Mouse (Mus musculus) midbrain, embryonic 15.5 days (tissue): ENCODE data around the gene Nyap1. TPM values are rescaled to one million over a fixed set of nuclear protein-coding genes. Genes with fewer than 3 reads are reported as not detected.

Experiments used
- ATAC-seq: fragments of 200-750 bp; cut with Nextera tagmentation; replicated peaks from 2 replicates; pipeline ENCODE4 v1.8.0; 2017; ENCODE audit warnings: moderate TSS enrichment
- H3K27ac ChIP-seq: fragments of 300-500 bp; sonication (generic); 2 replicates; pipeline ENCODE4 v1.5.1; 2015; ENCODE audit warnings: mild to moderate bottlenecking, inconsistent platforms
- H3K27me3 ChIP-seq: fragments of 300-500 bp; sonication (generic); replicated peaks from 2 replicates; pipeline ENCODE4 v1.6.1; 2015; ENCODE audit warnings: inconsistent platforms
- H3K36me3 ChIP-seq: fragments of 300-500 bp; sonication (generic); replicated peaks from 2 replicates; pipeline ENCODE4 v1.6.1; 2015; ENCODE audit warnings: inconsistent platforms
- H3K4me1 ChIP-seq: fragments of 300-500 bp; sonication (generic); 2 replicates; pipeline ENCODE4 v1.6.1; 2015; ENCODE audit warnings: inconsistent platforms
- H3K4me2 ChIP-seq: fragments of 300-500 bp; sonication (generic); 2 replicates; pipeline ENCODE4 v1.6.1; 2015; ENCODE audit warnings: inconsistent platforms, mild to moderate bottlenecking, moderate library complexity
- H3K4me3 ChIP-seq: fragments of 300-500 bp; sonication (generic); 2 replicates; pipeline ENCODE4 v1.5.1; 2015; ENCODE audit warnings: mild to moderate bottlenecking, inconsistent platforms
- H3K9ac ChIP-seq: fragments of 300-500 bp; sonication (generic); 2 replicates; pipeline ENCODE4 v1.6.1; 2015; ENCODE audit warnings: mild to moderate bottlenecking, inconsistent platforms
- H3K9me3 ChIP-seq: fragments of 300-500 bp; sonication (generic); 2 replicates; pipeline ENCODE4 v1.6.1; 2016; ENCODE audit warnings: inconsistent platforms
- WGBS: fragments of 180-500 bp; shearing (Covaris S2); methylation state at CpG from one replicate; pipeline ENCODE4 v1.1.7; 2015; ENCODE audit warnings: mixed read lengths; 5-methylcytosine and 5-hydroxymethylcytosine counted together
- polyA plus RNA-seq: library from polyadenylated mRNA; unstranded; fragments of >200 nt; fragmentation: Nextera tagmentation; extraction: Ambion mirVana; gene quantifications from 2 replicates; pipeline ENCODE4 v1.2.1, GENCODE M21; 2015

Gene Nyap1
- polyA plus RNA-seq, 1 experiment from 2014 or later = 61.2 TPM

DNA sequence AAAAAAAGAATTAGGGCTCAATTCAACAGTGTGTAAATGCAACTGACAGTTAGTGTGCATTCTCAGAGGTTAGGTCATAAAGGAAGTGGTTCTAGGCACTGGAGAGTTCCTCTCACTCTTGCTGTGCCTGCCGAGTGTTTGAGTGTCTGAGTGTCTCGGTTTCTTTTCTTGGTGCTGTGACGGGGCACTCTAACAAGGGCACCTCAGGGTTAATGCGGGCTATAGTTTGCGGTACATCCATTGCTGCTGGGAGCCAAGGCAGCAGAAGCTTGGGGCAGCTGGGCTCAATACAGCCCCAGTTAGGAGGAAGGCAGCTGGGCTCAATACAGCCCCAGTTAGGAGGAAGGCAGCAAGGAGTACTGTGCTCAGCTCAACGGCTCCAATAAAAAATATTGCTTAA is 36.2 kb downstream of the Nyap1 start:
- 58% methylated on average over 6 of the region's 6 CpGs for WGBS
- no peak overlapping the region for H3K4me2 ChIP-seq
- H3K4me1 ChIP-seq = peaks cover 8% of the 10 kb centered on the region
- no peaks in the 10 kb centered on the region for H3K36me3 ChIP-seq
- H3K4me3 ChIP-seq = no peak overlapping the region
- H3K27me3 ChIP-seq = no peaks in the 10 kb centered on the region
- no peak overlapping the region for H3K9ac ChIP-seq
- ATAC-seq = no peak
- H3K9me3 ChIP-seq = no peaks in the 10 kb centered on the region
- H3K27ac ChIP-seq = no peak overlapping the region

DNA sequence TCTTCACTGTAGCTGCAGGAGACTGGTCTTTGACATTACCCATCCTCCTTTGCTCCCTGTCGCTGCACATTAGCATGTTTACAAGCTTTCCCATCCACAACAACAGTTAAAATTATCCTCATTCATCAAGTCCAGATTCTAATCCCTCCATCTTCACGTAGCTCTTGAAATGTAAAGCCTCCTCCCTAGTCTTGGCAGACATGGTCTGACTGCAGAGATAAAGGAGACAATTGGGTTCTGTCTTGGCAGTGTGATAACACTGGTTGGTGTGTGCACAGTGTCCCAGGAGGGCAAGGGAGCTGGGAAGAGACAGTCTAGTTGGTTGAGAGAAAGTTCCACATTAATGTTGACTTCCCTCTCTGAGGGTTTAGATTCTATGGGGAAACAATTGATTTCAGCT is 41.6 kb downstream of the Nyap1 start:
- no peaks in the 10 kb centered on the region for H3K4me1 ChIP-seq
- no peaks in the 10 kb centered on the region for H3K27me3 ChIP-seq
- WGBS = 56% methylated on average over 2 of the region's 2 CpGs
- H3K4me3 ChIP-seq = no peak overlapping the region
- ATAC-seq = no peak
- no peak overlapping the region for H3K4me2 ChIP-seq
- no peaks in the 10 kb centered on the region for H3K9me3 ChIP-seq
- H3K36me3 ChIP-seq = no peaks in the 10 kb centered on the region
- no peak overlapping the region for H3K9ac ChIP-seq
- H3K27ac ChIP-seq = no peak overlapping the region

DNA sequence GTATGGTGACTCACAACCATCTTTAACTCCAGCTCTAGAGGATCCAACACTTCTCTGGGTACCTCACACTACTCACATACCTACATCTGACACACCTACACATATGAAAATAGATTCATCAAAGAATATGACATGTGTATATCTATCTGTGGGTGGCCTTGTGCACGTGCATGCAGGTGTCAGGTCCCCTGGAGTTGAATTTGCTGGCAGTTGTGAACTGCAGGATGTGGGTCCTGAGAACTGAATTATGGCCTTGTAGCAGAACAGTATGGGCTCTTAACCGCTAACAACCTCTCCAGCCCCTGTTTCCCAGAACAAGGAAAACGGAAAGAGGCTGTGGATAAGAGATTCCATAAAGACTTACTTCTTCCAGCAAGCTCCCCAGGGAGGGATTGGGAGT is 42.3 kb downstream of the Nyap1 start:
- no peaks in the 10 kb centered on the region for H3K4me1 ChIP-seq
- H3K36me3 ChIP-seq = no peaks in the 10 kb centered on the region
- ATAC-seq = no peak
- 68% methylated on average over 3 of the region's 3 CpGs for WGBS
- no peak overlapping the region for H3K4me2 ChIP-seq
- no peak overlapping the region for H3K9ac ChIP-seq
- H3K4me3 ChIP-seq = no peak overlapping the region
- H3K27ac ChIP-seq = no peak overlapping the region
- no peaks in the 10 kb centered on the region for H3K27me3 ChIP-seq
- H3K9me3 ChIP-seq = no peaks in the 10 kb centered on the region

DNA sequence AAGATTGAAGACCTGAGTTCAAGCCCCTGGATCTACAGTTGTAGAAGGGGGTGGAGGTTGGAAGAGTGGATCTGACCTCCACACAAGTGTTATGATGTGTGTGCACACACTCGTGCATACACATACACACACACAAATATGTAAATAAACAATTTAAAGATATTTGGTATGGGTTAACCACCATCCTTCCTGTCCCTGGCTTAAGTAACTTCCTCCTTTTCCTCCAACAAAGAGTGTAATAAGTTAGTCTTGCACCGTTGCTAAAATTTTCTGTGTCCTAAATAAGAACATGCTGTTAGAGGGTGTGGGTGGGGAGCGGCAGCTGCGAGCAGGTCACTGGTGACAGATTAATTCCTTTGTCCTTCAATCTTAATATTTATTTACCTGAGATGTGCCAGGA is 45.5 kb downstream of the Nyap1 start:
- Histone ChIP-seq H3K36me3 (no peaks in the 10 kb centered on the region), H3K4me3 (no peak overlapping the region), H3K9me3 (no peaks in the 10 kb centered on the region), H3K4me2 (no peak overlapping the region), H3K27ac (no peak overlapping the region), H3K27me3 (no peaks in the 10 kb centered on the region), H3K9ac (no peak overlapping the region), H3K4me1 (no peaks in the 10 kb centered on the region)
- no peak for ATAC-seq
- 94% methylated on average over 4 of the region's 4 CpGs for WGBS

DNA sequence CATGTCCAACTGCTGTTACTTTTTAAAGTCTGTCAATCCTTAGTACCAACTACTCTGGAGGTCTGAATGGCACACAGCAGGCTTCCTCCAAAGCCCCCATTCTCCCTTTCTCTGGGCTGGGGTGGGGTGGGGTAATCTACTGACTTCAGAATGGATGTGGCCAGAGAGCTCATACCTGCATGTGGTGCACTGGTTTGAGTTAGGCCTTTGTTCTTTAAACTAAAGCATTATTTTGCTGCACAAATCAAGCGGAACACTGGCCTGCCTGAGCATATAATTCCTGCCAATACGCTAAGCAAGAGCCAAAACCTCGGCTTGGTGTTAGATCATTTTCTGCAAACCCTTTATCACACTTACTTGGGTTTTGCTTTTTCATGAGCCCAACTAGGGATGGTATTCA is 46.6 kb downstream of the Nyap1 start:
- H3K4me3 ChIP-seq = no peak overlapping the region
- no peaks in the 10 kb centered on the region for H3K27me3 ChIP-seq
- ATAC-seq = no peak
- no peak overlapping the region for H3K27ac ChIP-seq
- H3K9me3 ChIP-seq = no peaks in the 10 kb centered on the region
- no peak overlapping the region for H3K9ac ChIP-seq
- WGBS = 37% methylated on average over 3 of the region's 3 CpGs
- H3K4me1 ChIP-seq = no peaks in the 10 kb centered on the region
- no peaks in the 10 kb centered on the region for H3K36me3 ChIP-seq
- H3K4me2 ChIP-seq = no peak overlapping the region

DNA sequence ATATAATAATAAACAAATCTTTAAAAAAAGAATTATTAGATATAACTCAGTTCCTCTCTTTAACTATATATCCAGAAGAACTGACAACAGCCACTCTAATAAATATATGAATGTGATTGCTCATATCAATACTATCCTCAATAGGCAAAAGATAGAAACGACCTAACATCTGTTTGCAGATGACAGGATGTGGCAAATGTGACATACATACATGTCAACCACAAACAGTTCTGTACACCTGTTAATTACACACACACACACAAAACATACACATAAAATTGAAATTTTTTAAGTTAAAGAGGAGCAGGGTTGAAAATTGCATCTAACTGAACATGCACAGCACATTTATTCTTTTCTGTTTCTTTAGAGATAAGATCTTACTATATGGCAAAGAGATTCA is 49.5 kb downstream of the Nyap1 start:
- Histone ChIP-seq H3K9me3 (no peaks in the 10 kb centered on the region), H3K9ac (no peak overlapping the region), H3K4me1 (no peaks in the 10 kb centered on the region), H3K36me3 (no peaks in the 10 kb centered on the region), H3K27ac (no peak overlapping the region), H3K27me3 (no peaks in the 10 kb centered on the region), H3K4me3 (no peak overlapping the region), H3K4me2 (no peak overlapping the region)
- WGBS = 71% methylated on average over 1 of the region's 1 CpGs
- no peak for ATAC-seq

DNA sequence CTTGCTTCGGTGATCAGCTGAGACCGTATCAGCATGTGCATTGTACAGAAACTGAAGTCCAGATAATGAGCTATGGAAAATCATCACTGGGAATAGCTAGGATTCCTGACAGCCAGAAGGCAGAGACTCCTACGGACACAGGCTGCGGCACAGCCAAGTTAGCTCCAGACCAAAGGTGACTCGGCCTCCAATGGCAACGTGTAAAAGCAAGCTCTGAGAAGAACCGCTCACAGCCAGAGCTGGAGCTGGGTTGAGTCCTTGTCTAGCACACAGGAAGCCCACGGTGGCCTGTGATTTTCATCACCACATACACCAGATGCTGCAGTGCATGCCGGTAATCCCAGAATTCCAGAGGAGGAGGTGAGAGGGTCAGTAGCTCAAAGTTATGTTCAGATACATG is 50.9 kb downstream of the Nyap1 start:
- H3K4me1 ChIP-seq = no peaks in the 10 kb centered on the region

DNA sequence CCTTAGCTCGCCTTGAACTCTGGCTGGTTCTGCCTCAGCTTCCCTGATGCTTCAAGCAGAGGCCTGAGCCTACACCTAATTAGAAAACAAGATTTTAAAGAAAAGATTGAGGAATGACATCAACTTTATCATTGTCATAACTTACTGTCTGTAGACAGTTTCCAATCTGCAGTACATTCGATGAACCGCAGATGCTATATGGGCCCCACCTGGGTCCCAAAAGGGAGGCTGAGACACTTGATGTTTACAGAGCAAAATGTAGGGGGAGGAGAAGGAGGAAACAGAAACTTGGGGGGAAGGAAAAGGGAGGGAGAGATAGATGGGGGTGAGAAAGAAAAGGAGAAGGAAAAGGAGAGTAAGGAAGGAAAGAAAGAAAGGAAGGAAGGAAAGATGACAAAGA is 51.4 kb downstream of the Nyap1 start:
- no peak overlapping the region for H3K9ac ChIP-seq
- ATAC-seq = no peak

More for the DNA sequence above, 50.9 kb downstream of the Nyap1 start:
- 66% methylated on average over 9 of the region's 9 CpGs for WGBS
- Histone ChIP-seq H3K4me3 (no peak overlapping the region), H3K9ac (no peak overlapping the region), H3K4me2 (no peak overlapping the region), H3K27ac (no peak overlapping the region), H3K27me3 (no peaks in the 10 kb centered on the region), H3K36me3 (no peaks in the 10 kb centered on the region), H3K9me3 (no peaks in the 10 kb centered on the region)
- no peak for ATAC-seq

DNA sequence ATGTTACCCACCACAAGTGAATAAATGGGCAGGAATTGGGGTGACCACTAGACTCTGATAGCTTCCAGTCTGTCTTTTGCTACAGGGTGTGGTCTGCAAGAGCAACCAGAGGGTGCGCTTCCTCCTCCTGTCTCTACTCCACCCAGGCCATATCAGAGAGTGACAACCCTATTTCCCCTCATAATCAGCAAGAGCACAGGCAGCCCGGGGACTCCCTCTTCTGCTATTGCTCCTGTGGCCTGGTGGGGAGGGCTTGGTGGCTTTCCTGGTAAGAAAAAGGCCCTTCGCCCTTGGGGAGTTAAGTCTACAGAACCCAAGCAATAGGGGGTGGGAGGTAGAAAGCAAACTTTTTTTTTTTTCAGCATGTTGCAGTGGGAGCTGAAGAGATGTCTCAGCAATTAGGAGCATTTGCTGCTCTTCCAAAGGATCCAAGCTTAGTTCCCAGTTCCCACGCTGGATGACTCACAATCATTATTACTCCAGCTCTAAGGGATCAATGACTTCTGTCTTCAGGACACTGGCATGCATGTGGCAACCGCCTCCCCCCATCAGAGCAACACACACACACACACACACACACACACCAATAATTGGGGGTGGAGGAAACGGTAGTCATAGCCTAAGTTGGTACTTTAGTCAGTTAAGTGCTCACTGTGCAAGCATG is 55.1 kb downstream of the Nyap1 start:
- H3K9ac ChIP-seq = no peak overlapping the region
- H3K4me1 ChIP-seq = peaks cover 25% of the 10 kb centered on the region
- no peaks in the 10 kb centered on the region for H3K27me3 ChIP-seq
- WGBS = 89% methylated on average over 6 of the region's 6 CpGs
- no peaks in the 10 kb centered on the region for H3K36me3 ChIP-seq
- ATAC-seq = no peak
- H3K27ac ChIP-seq = no peak overlapping the region
- H3K4me2 ChIP-seq = no peak overlapping the region
- no peaks in the 10 kb centered on the region for H3K9me3 ChIP-seq
- H3K4me3 ChIP-seq = no peak overlapping the region

More for the DNA sequence above, 51.4 kb downstream of the Nyap1 start:
- no peak overlapping the region for H3K4me3 ChIP-seq
- 88% methylated on average over 3 of the region's 3 CpGs for WGBS
- no peaks in the 10 kb centered on the region for H3K9me3 ChIP-seq
- H3K27ac ChIP-seq = no peak overlapping the region
- no peaks in the 10 kb centered on the region for H3K27me3 ChIP-seq
- H3K4me2 ChIP-seq = no peak overlapping the region
- peaks cover 1% of the 10 kb centered on the region; the same call in 1 of the 2 replicates for H3K4me1 ChIP-seq
- H3K36me3 ChIP-seq = no peaks in the 10 kb centered on the region

DNA sequence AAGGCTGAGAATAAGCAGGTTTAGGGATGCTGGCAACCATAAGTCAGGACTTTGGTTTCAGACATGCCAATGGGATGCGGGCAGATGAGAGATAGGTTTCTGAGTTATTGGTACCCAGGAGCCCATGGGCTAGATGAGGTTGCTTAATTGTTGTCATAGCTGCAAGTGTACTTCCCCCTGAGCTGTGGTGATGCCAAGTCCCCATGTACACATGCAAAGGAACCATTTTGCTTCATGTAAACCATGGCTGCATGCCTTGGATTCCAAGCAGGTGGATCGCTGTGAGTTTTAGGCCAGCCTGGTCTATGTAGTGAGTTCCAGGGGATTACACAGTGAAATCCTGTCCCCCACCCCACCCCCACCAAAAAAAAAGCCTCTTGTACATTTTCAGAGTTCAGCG is 55.8 kb downstream of the Nyap1 start:
- no peaks in the 10 kb centered on the region for H3K36me3 ChIP-seq
- WGBS = 97% methylated on average over 3 of the region's 3 CpGs
- H3K4me2 ChIP-seq = no peak overlapping the region
- no peaks in the 10 kb centered on the region for H3K27me3 ChIP-seq
- no peaks in the 10 kb centered on the region for H3K9me3 ChIP-seq
- peaks cover 25% of the 10 kb centered on the region for H3K4me1 ChIP-seq
- no peak overlapping the region for H3K4me3 ChIP-seq
- H3K9ac ChIP-seq = no peak overlapping the region
- ATAC-seq = no peak
- no peak overlapping the region for H3K27ac ChIP-seq

DNA sequence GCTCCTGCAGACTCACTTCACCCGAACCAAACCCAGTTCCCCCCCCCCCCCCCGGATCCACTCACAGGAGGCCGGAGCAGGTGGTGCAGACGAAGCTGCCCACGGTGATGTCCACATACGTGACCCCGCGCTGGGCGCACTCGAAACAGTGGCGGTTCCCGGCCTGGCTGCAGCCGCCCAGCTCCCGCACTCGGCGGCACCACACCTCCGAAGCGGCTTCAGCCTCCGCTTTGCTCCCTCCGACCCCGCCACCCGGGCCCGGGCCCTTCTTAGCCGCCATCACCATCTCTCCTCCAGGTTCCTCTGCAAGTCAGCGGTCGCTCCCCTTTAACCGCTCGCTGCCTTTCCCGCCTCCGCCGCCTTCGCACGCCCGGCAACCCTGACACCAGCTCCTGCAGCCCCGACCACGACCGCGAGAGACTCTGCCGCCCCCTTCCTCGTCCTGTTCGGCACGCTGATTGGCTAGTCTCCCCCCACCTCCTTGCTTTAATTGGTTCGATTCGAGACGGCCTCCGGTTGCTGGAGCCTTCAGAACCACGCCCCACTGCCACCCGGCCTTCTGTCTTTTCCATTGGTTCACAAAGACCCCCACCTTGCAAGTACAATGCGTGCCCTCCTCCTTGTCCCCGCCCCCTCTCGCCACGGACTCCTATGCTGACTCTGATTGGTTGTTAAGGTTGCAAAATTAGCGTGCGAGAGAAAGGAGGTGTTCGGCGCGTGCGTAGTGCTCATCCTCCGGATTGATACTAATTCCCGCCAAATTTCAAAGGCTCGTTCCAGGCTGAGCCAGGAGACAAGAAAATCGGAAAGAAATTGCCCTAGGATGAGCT is 56.9 kb downstream of the Nyap1 start, which contains the start of gene Agfg2:
TSS of gene Agfg2 (minus strand) at position 433 of the 830 bp plus-strand sequence.
- Histone ChIP-seq H3K4me1 (peaks cover 25% of the 10 kb centered on the region), H3K9ac (peak within 1 kb of the TSS; percentile 64), H3K27ac (peak within 1 kb of the TSS; percentile 84), H3K4me3 (peak within 1 kb of the TSS; percentile 80), H3K4me2 (peak within 1 kb of the TSS; percentile 86), H3K36me3 (no peaks in the 10 kb centered on the region), H3K9me3 (no peaks in the 10 kb centered on the region), H3K27me3 (no peaks in the 10 kb centered on the region)
- ATAC-seq = peak; percentile 100
- under 1% methylated on average over 62 of the region's 62 CpGs for WGBS

DNA sequence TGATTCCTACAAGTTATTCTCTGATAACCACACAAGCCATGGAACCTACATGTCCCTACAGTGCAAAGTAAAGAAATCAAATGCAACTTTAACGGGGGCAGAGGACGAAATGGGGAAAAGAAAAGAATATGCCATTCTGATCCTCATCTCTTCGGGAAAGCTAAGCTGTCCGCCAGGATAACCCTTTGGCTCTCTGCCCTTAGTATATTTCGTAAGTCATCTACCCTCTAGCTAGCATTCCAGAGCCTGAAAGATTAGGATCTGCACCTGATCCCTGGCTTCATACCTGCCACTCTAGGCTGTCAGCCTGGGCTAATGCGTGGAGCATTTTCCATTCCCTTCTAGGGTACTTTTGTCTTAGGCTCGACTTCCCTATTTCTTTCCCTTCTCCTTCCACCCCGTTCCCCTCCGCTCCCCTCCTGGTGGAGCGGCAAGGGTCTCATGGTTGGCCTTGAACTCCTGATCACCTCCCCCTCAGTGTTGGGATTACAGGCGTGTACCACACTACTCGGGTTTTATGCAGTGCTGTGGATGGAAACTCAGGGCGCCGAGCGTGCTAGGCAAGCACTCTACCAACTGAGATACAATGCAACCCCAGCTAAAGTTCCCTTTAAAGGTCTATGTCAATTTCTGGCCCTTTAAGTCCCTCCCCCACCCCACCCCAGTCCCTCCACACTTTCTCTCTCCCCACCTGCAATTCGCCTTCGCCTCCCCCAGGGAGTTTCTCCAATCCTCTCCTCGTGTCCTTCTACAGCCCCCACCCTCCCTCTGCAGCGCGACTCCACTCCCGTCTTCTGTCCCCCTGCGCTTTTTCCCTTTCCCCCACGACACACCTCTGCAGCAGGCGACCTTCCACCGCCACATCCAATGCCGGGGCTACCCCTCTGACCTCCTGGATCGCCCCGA is 57.8 kb downstream of the Nyap1 start:
- 12% methylated on average over 28 of the region's 28 CpGs for WGBS
- Histone ChIP-seq H3K27ac (peak overlapping the region; percentile 84), H3K27me3 (no peaks in the 10 kb centered on the region), H3K9me3 (no peaks in the 10 kb centered on the region), H3K36me3 (no peaks in the 10 kb centered on the region), H3K9ac (peak overlapping the region; percentile 64), H3K4me1 (peaks cover 25% of the 10 kb centered on the region), H3K4me2 (peak overlapping the region; percentile 86), H3K4me3 (peak overlapping the region; percentile 80)
- no peak; the same call in 1 of the 2 replicates for ATAC-seq
